Mouse (Mus musculus) spleen, embryonic (tissue): Measurements from ENCODE around the gene Podxl2.

Experiments
- CTCF ChIA-PET: fragments of 350-600 bp; sonication (Branson Sonifier 250); formaldehyde crosslinking; loops from one replicate; lab custom pipeline; 2022; lab: Charles Lee

Podxl2 gene

GRCm38 (mm10) chr6:88828206-88829009, 46.4 kb downstream of the Podxl2 start:
- CTCF ChIA-PET = interaction anchor here (0.9 kb wide), 1 partner anchor 26 kb away, joined by 3 read pairs; no protein-coding TSS in a partner anchor

GRCm38 (mm10) chr6:88827395-88828205, 47.2 kb downstream of the Podxl2 start:
- CTCF ChIA-PET = no interaction called here

- CTCF ChIA-PET = no interaction called here
These were observed 47.9 kb downstream of the Podxl2 start for GRCm38 (mm10) chr6:88826965-88827364.

- CTCF ChIA-PET = no interaction called here
These were observed 48.3 kb downstream of the Podxl2 start for GRCm38 (mm10) chr6:88826545-88826944.

GRCm38 (mm10) chr6:88826088-88826487, 48.8 kb downstream of the Podxl2 start:
- CTCF ChIA-PET = no interaction called here

GRCm38 (mm10) chr6:88824183-88824582, 50.7 kb downstream of the Podxl2 start:
- CTCF ChIA-PET = no interaction called here

GRCm38 (mm10) chr6:88821901-88822300, 52.9 kb downstream of the Podxl2 start:
- CTCF ChIA-PET = no interaction called here

GRCm38 (mm10) chr6:88821294-88821693, 53.5 kb downstream of the Podxl2 start:
- CTCF ChIA-PET = no interaction called here

GRCm38 (mm10) chr6:88820853-88821252, 54.0 kb downstream of the Podxl2 start:
- CTCF ChIA-PET = no interaction called here

GRCm38 (mm10) chr6:88816913-88817312, 57.9 kb downstream of the Podxl2 start:
- CTCF ChIA-PET = no interaction called here

- CTCF ChIA-PET = no interaction called here
These were observed 59.4 kb downstream of the Podxl2 start for GRCm38 (mm10) chr6:88815489-88815888.

GRCm38 (mm10) chr6:88815036-88815435, 59.8 kb downstream of the Podxl2 start:
- CTCF ChIA-PET = no interaction called here

- CTCF ChIA-PET = no interaction called here
These were observed 61.0 kb downstream of the Podxl2 start for GRCm38 (mm10) chr6:88813832-88814231.

GRCm38 (mm10) chr6:88812886-88813285, 62.0 kb downstream of the Podxl2 start:
- CTCF ChIA-PET = no interaction called here

GRCm38 (mm10) chr6:88811880-88812400, 62.9 kb downstream of the Podxl2 start:
- CTCF ChIA-PET = interaction anchor here (0.6 to 0.7 kb wide), 2 partner anchors 94 to 262 kb away, joined by 3 to 5 read pairs; no protein-coding TSS in a partner anchor

- CTCF ChIA-PET = interaction anchor here (0.6 to 0.7 kb wide), 2 partner anchors 94 to 262 kb away, joined by 3 to 5 read pairs; no protein-coding TSS in a partner anchor
These were observed 63.4 kb downstream of the Podxl2 start for GRCm38 (mm10) chr6:88811396-88811795.

GRCm38 (mm10) chr6:88810291-88810690, 64.6 kb downstream of the Podxl2 start:
- CTCF ChIA-PET = no interaction called here

GRCm38 (mm10) chr6:88809091-88810037, 65.5 kb downstream of the Podxl2 start:
- CTCF ChIA-PET = no interaction called here

- CTCF ChIA-PET = no interaction called here
These were observed 69.8 kb downstream of the Podxl2 start for GRCm38 (mm10) chr6:88804966-88805577.

- CTCF ChIA-PET = no interaction called here
These were observed 70.7 kb downstream of the Podxl2 start for GRCm38 (mm10) chr6:88803957-88804695.
